Mouse (Mus musculus): ENCODE measurements at regions not wholly inside any gene's neighbourhood (a gene's known extent, or its start where the extent isn't known, plus 50 kb on each side); places are given as distances from the start of the nearest gene placed in this dataset.
A peak's percentile ranks its signal among the peaks of the same experiment; 100 is the strongest.

DNA sequence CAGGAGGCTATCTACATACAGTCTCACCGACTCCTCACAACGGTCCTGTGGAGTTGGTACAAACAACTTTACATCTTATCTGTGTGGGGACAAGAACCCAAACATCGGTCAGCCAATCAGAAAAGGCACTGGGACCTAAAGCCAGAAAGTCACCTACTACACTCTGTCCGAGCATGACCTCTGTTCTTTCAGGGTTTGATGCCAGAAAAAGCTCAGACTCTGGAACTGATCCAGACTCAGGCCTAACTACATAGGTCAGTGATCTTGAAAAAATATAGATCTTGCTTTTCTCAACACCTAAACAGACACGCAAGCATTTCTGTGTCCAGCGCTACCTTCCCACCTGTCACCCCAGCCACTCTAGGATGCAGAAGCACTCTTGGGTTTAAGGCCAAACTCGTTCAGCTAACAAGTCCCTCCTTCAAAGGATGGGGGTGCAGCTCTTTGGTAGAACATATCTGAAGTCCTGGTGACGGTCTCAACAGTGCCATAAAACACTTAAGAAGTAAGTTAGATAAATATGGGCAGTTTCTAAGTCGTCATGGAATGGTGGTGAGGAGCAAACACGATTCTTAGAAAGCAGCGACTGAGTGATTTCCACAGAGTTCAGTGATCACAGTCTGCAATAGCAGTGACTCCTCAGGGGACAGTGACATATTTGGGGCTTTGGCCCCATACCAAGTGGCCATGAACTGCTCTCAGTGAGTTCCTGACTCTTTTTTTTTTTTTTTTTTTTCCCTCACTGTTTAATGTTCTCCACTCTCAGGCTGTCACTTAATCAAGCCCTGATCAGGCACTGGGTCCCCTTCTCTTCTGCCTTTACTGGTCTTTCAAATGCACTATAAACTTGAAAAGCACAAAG is 181.2 kb upstream of the Smim15 start:
- Histone ChIP-seq H3K36me3 (no peaks in the 10 kb centered on the region), H3K27me3 (ENCODE audit: low read depth, poor library complexity, severe bottlenecking) (no peaks in the 10 kb centered on the region), H3K27ac (replicated peaks) (no peak overlapping the region), H3K9me3 (replicated peaks) (no peaks in the 10 kb centered on the region), H3K4me1 (peaks cover 45% of the 10 kb centered on the region), H3K4me3 (no peak overlapping the region)
- WGBS = 88% methylated on average over 11 of the region's 11 CpGs
- no peak for DNase-seq (ENCODE audit: low spot score)

DNA sequence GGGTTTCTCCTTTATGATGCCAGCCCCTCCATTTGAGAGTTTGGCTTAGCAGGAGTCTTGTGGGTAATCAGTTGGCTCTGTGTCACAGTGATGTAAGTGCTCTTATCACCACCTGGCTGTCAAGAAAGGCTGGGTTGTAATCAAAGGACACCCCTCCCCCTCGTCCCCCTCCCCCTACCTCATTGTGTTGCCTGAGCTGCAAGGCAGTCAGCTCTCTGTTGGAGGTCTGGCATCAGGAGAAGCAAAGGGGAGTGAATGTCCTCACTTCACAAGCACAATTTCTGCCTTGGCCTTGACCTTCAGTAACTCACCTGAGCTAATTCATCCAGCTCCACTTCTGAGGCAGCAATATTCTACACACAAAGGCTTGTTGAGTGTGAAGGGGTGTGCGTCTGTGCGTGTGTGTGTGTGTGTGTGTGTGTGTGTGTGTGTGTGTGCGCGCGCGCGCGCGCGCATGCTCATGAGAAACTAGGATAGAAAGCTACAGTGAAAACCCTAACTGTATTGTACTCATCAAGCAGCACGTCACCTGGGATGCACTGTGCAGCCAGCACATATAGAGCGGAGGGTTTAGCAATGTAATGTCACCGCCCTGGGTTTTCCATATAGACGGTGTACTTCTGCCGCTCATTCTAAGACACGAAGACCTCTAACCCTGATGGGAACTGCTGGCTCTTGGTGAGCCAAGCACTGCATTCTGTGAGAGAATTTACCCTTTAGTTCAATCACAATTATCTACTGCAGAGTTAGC is 182.7 kb upstream of the Smim15 start:
- no peaks in the 10 kb centered on the region for H3K9me3 ChIP-seq (replicated peaks)
- no peak for DNase-seq (ENCODE audit: low spot score)
- 72% methylated on average over 17 of the region's 17 CpGs for WGBS
- H3K4me1 ChIP-seq = peaks cover 50% of the 10 kb centered on the region
- no peak overlapping the region for H3K4me3 ChIP-seq
- no peak overlapping the region for H3K27ac ChIP-seq (replicated peaks)
- no peaks in the 10 kb centered on the region for H3K36me3 ChIP-seq
- H3K27me3 ChIP-seq (ENCODE audit: low read depth, poor library complexity, severe bottlenecking) = no peaks in the 10 kb centered on the region

DNA sequence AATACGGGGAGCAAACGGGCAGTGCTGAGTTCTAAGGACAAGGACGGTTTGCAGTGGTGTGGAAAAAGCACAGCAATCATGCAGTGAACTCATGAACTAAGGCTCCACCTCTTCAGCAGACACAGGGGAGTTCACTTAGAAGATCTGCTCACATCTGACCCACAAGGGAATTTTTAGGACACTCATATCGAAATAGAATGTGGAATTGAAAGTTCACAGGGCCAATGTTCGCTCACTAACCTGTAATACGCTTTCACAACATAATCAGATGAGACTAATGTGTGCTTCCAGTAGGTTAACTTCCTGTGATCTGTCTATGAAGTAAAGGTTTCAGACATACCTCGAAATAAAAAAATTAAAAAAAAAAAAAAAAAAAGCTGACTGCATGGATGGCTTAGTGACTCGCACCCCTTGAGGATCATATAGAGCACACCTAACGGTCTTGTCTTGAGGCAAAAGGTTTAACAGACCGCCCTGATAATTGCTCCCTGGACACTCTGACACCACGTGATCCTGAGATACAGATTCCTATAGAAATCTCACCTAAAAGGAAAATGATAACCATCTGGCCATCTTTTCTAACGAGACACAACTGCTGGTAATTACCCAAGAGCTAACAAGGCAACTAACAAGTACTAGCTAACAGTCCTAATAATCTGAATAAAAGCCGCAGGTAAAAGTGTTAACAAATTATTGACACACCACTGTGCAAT is 187.0 kb upstream of the Smim15 start:
- Histone ChIP-seq H3K27ac (replicated peaks) (no peak overlapping the region), H3K4me3 (no peak overlapping the region), H3K9me3 (replicated peaks) (no peaks in the 10 kb centered on the region), H3K27me3 (ENCODE audit: low read depth, poor library complexity, severe bottlenecking) (no peaks in the 10 kb centered on the region), H3K36me3 (no peaks in the 10 kb centered on the region), H3K4me1 (peaks cover 27% of the 10 kb centered on the region)
- DNase-seq (ENCODE audit: low spot score) = no peak
- WGBS = 90% methylated on average over 13 of the region's 13 CpGs

DNA sequence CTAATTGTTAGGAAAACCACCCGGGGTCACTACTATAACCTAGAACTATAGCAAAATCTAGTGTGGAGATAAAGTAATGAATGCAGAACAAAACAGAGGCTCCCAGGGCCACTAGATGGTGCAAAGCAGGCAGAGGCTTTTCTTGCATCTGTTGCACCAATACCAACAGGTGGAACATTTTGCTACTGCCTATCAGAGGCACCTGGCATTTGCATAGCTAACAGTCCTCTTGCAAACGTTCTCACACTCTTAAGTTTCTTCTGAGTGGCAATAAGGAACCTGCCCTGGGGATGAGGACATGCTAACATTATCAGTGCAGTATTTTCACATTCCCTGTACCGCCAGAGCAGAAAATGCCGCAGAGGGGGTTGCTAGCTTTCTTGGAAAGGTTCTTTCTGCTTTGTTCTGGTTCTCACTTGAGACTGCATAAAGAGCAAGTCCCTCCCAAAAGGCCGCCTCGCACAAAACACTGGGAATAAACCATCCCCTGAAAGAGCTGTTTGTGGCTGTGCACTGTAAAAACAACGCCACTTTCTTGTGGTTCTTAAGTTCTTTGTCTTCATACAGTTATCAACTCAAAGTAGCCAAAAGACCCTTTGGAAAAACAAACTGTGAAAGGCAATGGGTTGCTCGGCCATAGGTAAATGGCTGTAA is 193.2 kb upstream of the Smim15 start:
- Histone ChIP-seq H3K27me3 (ENCODE audit: low read depth, poor library complexity, severe bottlenecking) (no peaks in the 10 kb centered on the region), H3K36me3 (no peaks in the 10 kb centered on the region), H3K4me1 (peaks cover 50% of the 10 kb centered on the region), H3K27ac (replicated peaks) (no peak overlapping the region), H3K9me3 (replicated peaks) (no peaks in the 10 kb centered on the region), H3K4me3 (no peak overlapping the region)
- WGBS = 80% methylated on average over 8 of the region's 8 CpGs
- DNase-seq (ENCODE audit: low spot score) = no peak

DNA sequence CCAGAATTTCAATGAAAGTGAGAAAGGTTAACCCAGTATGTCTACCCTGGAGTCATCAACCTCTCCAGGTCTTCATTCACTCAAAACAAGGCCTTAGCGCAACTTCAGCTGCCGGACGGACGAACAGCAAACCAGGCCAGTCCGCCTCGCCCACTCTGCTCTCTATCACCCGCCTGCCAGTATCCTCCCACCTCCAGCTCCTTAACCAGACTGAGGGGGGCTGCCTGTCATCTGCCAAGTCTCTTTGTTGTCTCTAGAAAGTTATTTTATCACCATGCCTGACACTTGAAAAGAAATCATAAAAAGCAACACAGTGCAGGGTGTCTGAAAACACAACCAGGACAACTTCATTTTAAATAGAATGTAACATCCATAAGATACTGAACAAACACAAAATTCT is 195.4 kb upstream of the Smim15 start:
- WGBS = 82% methylated on average over 7 of the region's 7 CpGs
- Histone ChIP-seq H3K27ac (replicated peaks) (no peak overlapping the region), H3K9me3 (replicated peaks) (no peaks in the 10 kb centered on the region), H3K36me3 (no peaks in the 10 kb centered on the region), H3K4me1 (peaks cover 69% of the 10 kb centered on the region), H3K4me3 (no peak overlapping the region), H3K27me3 (ENCODE audit: low read depth, poor library complexity, severe bottlenecking) (no peaks in the 10 kb centered on the region)
- no peak for DNase-seq (ENCODE audit: low spot score)

DNA sequence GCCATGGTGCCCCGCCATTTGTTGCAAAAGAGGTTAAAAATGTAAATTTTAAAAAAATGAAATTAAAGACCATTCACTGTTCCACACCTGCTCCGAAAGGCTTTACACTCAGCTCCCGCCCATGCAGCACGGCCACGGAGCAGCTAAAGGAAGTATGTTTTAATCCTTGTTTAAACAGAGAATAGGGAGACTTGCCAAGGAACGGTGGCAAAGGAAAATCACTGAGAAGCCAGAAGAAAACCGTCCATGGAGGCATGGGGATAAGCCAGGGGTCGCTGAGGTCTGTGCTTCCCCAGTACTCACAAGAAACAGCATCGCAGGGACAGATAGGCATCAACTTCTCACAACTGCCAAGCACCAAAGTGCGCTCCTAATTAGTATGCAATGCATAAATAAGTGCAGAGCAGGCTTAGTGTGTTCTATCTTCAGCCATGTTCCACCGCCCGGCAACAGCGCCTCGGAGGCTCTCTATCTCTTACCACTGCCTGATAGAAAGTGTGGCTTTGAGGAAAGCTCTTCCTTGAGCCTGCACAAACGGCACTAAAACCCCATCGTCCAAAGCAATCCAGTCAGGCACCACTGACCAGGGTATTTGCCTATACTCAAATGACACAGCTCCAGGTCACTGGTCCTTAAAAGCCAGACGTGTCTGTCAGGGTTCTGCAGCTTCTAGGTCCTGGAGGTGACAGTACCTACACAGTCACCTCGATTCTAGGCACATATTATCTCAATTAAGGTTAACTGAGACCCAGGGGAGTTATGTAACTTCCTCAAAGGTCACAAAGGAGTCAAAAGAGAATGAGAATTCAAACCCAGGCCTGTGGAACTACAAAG is 196.8 kb upstream of the Smim15 start:
- DNase-seq (ENCODE audit: low spot score) = no peak
- WGBS = 45% methylated on average over 18 of the region's 18 CpGs

DNA sequence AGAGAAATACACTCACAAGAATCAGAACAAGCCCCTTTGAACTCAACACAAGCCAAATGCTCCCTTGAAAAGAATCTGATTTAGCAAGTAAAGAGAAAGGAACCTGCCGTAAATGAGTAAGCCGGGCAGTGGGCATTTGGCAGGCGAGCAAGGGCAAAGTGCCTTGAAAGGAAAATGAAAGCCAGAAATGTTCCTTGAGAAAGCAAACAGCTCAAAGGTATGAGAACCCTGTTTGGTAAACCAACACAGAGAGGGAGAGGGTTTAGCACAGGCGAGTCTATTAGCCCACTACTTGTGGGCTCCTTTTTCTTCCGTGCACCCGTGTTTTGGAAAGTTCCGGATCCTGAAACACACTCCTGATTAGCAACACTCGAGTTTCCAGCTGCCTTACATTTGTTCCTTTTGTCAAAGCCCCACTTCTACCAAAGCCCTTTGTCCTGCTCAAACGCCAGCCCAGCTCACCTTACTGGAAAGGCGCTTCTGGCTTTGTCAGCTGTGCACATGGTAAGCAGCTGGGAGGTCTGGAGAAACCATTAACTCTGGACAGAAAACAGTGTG is 197.5 kb upstream of the Smim15 start:
- DNase-seq (ENCODE audit: low spot score) = no peak
- Histone ChIP-seq H3K36me3 (no peaks in the 10 kb centered on the region), H3K4me3 (no peak overlapping the region), H3K4me1 (peaks cover 80% of the 10 kb centered on the region), H3K27ac (replicated peaks) (peak overlapping the region; percentile 14), H3K27me3 (ENCODE audit: low read depth, poor library complexity, severe bottlenecking) (no peaks in the 10 kb centered on the region), H3K9me3 (replicated peaks) (no peaks in the 10 kb centered on the region)
- 46% methylated on average over 10 of the region's 10 CpGs for WGBS

More for the DNA sequence above, 196.8 kb upstream of the Smim15 start:
- H3K4me1 ChIP-seq = peaks cover 83% of the 10 kb centered on the region
- peak overlapping the region; percentile 14 for H3K27ac ChIP-seq (replicated peaks)
- H3K9me3 ChIP-seq (replicated peaks) = no peaks in the 10 kb centered on the region
- peak overlapping the region; percentile 27 for H3K4me3 ChIP-seq
- H3K27me3 ChIP-seq (ENCODE audit: low read depth, poor library complexity, severe bottlenecking) = no peaks in the 10 kb centered on the region
- no peaks in the 10 kb centered on the region for H3K36me3 ChIP-seq

DNA sequence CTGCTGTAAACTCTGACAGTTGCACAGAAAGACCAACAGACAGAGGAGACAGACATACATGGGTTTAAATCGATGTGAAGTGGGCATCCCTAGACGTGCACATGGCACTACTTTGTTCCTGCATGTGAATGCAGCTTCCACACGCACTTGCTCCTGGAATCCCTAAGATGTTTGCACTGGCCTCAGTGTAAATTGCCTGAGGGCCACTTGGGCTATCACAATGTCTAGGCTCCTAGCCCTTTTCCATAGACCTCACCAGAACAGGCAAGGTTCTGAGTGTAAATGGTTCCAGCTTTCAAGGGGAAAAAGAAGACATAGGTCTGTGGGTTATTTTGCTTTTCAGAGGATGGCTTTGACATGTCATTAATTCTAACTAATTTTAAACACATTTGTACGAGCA is 198.4 kb upstream of the Smim15 start:
- Histone ChIP-seq H3K4me1 (peaks cover 71% of the 10 kb centered on the region), H3K36me3 (no peaks in the 10 kb centered on the region), H3K27ac (replicated peaks) (no peak overlapping the region), H3K4me3 (no peak overlapping the region), H3K9me3 (replicated peaks) (no peaks in the 10 kb centered on the region), H3K27me3 (ENCODE audit: low read depth, poor library complexity, severe bottlenecking) (no peaks in the 10 kb centered on the region)
- DNase-seq (ENCODE audit: low spot score) = no peak
- 72% methylated on average over 4 of the region's 4 CpGs for WGBS

DNA sequence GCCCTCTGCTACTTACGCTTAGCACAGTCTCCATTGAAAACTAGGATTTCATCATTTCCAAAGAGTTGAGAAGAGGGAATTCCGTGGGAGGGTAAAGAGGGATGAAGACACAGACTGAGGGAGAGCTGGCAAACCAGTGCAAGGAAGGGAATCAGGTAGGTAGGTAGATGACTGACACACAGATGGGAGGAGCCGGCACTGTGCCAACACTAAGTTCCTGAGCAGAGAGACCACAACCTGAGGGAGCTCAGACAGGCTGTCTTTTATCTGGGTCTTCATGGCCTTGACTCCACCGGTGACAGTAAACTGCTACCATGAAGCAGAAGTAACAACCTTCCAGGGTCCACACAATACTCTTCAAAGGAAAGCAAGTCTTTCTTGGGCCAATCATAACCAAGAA is 200.2 kb upstream of the Smim15 start:
- H3K36me3 ChIP-seq = peaks cover 7% of the 10 kb centered on the region; the same call in 1 of the 2 replicates
- H3K9me3 ChIP-seq (replicated peaks) = no peaks in the 10 kb centered on the region
- WGBS = 92% methylated on average over 4 of the region's 4 CpGs
- H3K27me3 ChIP-seq (ENCODE audit: low read depth, poor library complexity, severe bottlenecking) = no peaks in the 10 kb centered on the region
- peaks cover 64% of the 10 kb centered on the region for H3K4me1 ChIP-seq
- no peak overlapping the region for H3K27ac ChIP-seq (replicated peaks)
- no peak overlapping the region for H3K4me3 ChIP-seq
- DNase-seq (ENCODE audit: low spot score) = no peak

DNA sequence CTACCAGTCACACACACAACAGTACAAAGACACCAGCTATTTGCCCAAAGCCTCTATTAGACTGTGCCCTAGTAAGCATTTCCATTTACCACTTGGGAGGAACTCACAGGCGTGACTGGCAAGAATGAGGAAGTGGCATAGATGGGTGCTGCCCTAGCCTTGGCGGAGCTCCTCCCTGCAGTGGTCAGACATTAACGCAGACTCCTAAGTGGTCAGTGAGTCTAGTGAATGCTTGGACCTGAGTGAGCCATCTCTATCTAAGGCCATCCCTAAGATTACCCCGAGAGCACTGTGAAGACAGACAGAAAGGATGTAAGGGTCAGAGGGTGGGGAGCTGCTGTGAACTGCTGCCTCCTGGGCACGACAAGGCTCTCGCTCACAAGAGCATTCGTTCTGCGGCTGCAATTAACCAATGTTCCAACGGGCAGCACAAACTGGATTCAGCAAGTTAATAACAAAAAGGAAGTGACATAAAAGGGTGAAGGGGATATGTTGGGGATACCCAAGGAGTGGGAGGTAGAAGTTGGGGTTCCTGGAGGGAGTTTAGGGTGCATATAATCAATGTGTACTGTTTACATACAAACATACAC is 206.0 kb upstream of the Smim15 start:
- 83% methylated on average over 9 of the region's 9 CpGs for WGBS
- H3K36me3 ChIP-seq = peaks cover 7% of the 10 kb centered on the region; the same call in 1 of the 2 replicates
- H3K27ac ChIP-seq (replicated peaks) = no peak overlapping the region
- no peak for DNase-seq (ENCODE audit: low spot score)
- H3K4me3 ChIP-seq = no peak overlapping the region
- H3K4me1 ChIP-seq = peaks cover 45% of the 10 kb centered on the region
- H3K27me3 ChIP-seq (ENCODE audit: low read depth, poor library complexity, severe bottlenecking) = no peaks in the 10 kb centered on the region
- H3K9me3 ChIP-seq (replicated peaks) = no peaks in the 10 kb centered on the region

DNA sequence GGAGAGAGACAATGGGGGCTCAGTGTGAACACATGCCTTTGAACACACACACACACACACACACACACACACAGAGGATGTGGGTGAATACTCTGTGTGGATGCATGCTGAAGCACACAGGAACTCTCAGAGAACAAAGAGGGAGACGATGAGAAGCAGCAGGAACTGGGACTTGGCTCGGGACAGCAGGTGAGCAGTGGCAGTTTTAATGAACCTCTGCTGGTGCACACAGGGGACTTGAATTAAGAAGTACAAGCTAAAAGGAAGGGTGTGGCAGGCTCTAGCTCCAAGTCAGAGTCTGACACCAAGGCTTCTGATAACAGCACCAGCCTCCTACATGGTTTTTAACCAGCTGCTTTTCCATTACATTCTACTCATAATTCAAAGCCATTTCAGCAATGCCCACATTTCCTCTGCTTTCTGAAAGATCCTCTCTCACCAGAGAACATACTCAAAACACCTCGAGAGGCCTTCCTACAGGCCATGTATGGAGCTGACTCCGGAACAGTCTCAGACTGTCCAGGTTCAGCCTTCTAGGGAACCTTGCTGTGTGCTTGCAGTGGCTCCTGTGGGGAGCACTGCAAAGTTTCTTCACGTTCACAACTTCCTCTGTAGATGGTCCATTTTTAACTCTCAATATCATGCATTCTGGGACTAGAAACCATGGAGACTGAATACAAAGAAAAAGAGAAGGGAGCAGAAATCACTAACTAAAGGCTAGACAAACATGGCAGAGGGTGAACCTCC is 206.9 kb upstream of the Smim15 start:
- H3K27me3 ChIP-seq (ENCODE audit: low read depth, poor library complexity, severe bottlenecking) = no peaks in the 10 kb centered on the region
- WGBS = 59% methylated on average over 5 of the region's 5 CpGs
- peaks cover 39% of the 10 kb centered on the region for H3K4me1 ChIP-seq
- no peak for DNase-seq (ENCODE audit: low spot score)
- no peak overlapping the region for H3K4me3 ChIP-seq
- H3K36me3 ChIP-seq = peaks cover 7% of the 10 kb centered on the region; the same call in 1 of the 2 replicates
- no peaks in the 10 kb centered on the region for H3K9me3 ChIP-seq (replicated peaks)
- H3K27ac ChIP-seq (replicated peaks) = no peak overlapping the region
